In the genomic region with DNA sequence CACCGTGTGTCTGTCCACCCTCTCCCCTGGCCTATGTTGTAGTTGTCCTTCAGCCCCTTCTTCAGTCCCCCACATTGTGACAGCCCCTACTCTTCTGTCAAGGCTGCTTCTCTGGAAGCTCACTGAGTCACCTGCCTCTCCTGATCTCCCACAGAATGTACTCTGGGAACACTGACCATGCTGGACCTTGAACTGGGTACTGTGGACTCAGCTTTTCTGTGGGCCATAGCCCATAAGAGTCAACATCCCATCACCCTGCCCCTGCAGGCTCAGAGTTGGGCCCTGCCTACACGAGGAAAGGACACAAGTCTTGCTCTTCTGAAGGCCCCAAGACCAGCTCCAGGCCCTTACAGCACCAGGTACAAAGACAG, we compare ENCODE assay signal across 25 mouse cellular contexts. TPM values are rescaled to one million over a fixed set of nuclear protein-coding genes. Genes with fewer than 3 reads are reported as not detected.
A peak's percentile ranks its signal among the peaks of the same experiment; 100 is the strongest.
DNase-seq lines count a peak whose midpoint lies in the region; ATAC-seq and TF ChIP-seq lines count a peak whose summit lies in the region.
"Had no signal": no experiment of that assay in that cellular context is flagged by ENCODE, and none has a peak within 500 bp of the region (broad histone marks: within the 10 kb centered on the region; RNA-seq: fewer than 3 reads in every experiment).

No protein-coding gene starts in this region.

- H3K27ac ChIP-seq in kidney, adult 2 months (ENCODE audit: insufficient read depth, low read depth, low read length) = no peak overlapping the region
- H3K27ac ChIP-seq in liver, embryonic 13.5 days = no peak overlapping the region
- no peak overlapping the region for H3K27ac ChIP-seq in liver, embryonic 12.5 days
- H3K27ac ChIP-seq: embryonic facial prominence, embryonic 13.5 days; embryonic facial prominence, embryonic 15.5 days; forebrain, embryonic 10.5 days; forebrain, embryonic 12.5 days had no signal

- no peak for TF ChIP-seq POLR2A in kidney, adult 2 months (IDR thresholded peaks at IDR 0.05; ENCODE audit: low read depth, low read length)

- no peak overlapping the region for H3K9ac ChIP-seq in liver, embryonic 13.5 days
- H3K9ac ChIP-seq in liver, embryonic 12.5 days = no peak overlapping the region
- H3K9ac ChIP-seq: embryonic facial prominence, embryonic 13.5 days; embryonic facial prominence, embryonic 15.5 days; forebrain, embryonic 12.5 days had no signal

- WGBS in kidney, adult 2 months = 52% methylated on average over 2 of the region's 2 CpGs
- 31% methylated on average over 2 of the region's 2 CpGs for WGBS in liver, embryonic 13.5 days (ENCODE audit: insufficient replicate concordance)
- WGBS in liver, embryonic 12.5 days (ENCODE audit: insufficient replicate concordance) = 37% methylated on average over 2 of the region's 2 CpGs

- H3K27me3 ChIP-seq in kidney, adult 2 months (replicated peaks; ENCODE audit: control insufficient read depth, insufficient read depth, low read length) = no peaks in the 10 kb centered on the region
- no peaks in the 10 kb centered on the region for H3K27me3 ChIP-seq in liver, embryonic 13.5 days
- no peaks in the 10 kb centered on the region for H3K27me3 ChIP-seq in liver, embryonic 12.5 days (replicated peaks)
- no peaks in the 10 kb centered on the region for H3K27me3 ChIP-seq in megakaryocyte, embryonic 14.5 days (replicated peaks)
- H3K27me3 ChIP-seq: CH12.LX; embryonic facial prominence, embryonic 13.5 days; embryonic facial prominence, embryonic 15.5 days; forebrain, embryonic 12.5 days; Patski had no signal

- peak; percentile 36 for DNase-seq in kidney, adult 2 months
- DNase-seq in kidney, postnatal 4 days = no peak
- DNase-seq in liver, embryonic 13.5 days = no peak
- no peak for DNase-seq in embryo, embryonic 10.5 days (ENCODE audit: low spot score)
- DNase-seq: adrenal gland, adult 8-10 months; adrenal gland, postnatal 14 days; adrenal gland, postnatal 36 days; B cell, adult 2 months; cerebellum, adult 11-12 months; cerebellum, adult 2 months; cerebellum, postnatal 10 days; cerebellum, postnatal 25 days; embryo, embryonic 11 days had no signal

- H3K4me2 ChIP-seq in liver, embryonic 13.5 days = no peak overlapping the region
- H3K4me2 ChIP-seq in liver, embryonic 12.5 days = no peak overlapping the region
- H3K4me2 ChIP-seq: embryonic facial prominence, embryonic 13.5 days; embryonic facial prominence, embryonic 15.5 days; forebrain, embryonic 12.5 days had no signal

- H3K4me3 ChIP-seq in kidney, adult 2 months (ENCODE audit: insufficient read depth, low read depth, low read length) = no peak overlapping the region
- no peak overlapping the region for H3K4me3 ChIP-seq in liver, embryonic 13.5 days (replicated peaks)
- no peak overlapping the region for H3K4me3 ChIP-seq in liver, embryonic 12.5 days
- peak overlapping the region; percentile 60 for H3K4me3 ChIP-seq in megakaryocyte, embryonic 14.5 days (replicated peaks)
- H3K4me3 ChIP-seq: embryonic facial prominence, embryonic 13.5 days; embryonic facial prominence, embryonic 15.5 days; erythroblast, embryonic 14.5 days; forebrain, embryonic 10.5 days; forebrain, embryonic 12.5 days had no signal

- H3K36me3 ChIP-seq in kidney, adult 2 months (ENCODE audit: control insufficient read depth, insufficient read depth, low read length) = no peaks in the 10 kb centered on the region
- no peaks in the 10 kb centered on the region for H3K36me3 ChIP-seq in liver, embryonic 13.5 days
- H3K36me3 ChIP-seq in liver, embryonic 12.5 days = peaks cover 5% of the 10 kb centered on the region; the same call in 1 of the 2 replicates
- H3K36me3 ChIP-seq in megakaryocyte, embryonic 14.5 days (replicated peaks; ENCODE audit: low read length) = peaks cover 38% of the 10 kb centered on the region

- H3K4me1 ChIP-seq in kidney, adult 2 months (ENCODE audit: control insufficient read depth, insufficient read depth, low read length) = 0 out of 2 replicates have a peak, but pooled peaks cover 5% of the 10 kb centered on the region
- H3K4me1 ChIP-seq in liver, embryonic 13.5 days (replicated peaks) = peaks cover 7% of the 10 kb centered on the region
- 0 out of 2 replicates have a peak, but pooled peaks cover 11% of the 10 kb centered on the region for H3K4me1 ChIP-seq in liver, embryonic 12.5 days
- peaks cover 100% of the 10 kb centered on the region for H3K4me1 ChIP-seq in megakaryocyte, embryonic 14.5 days
- H3K4me1 ChIP-seq: forebrain, embryonic 10.5 days; forebrain, embryonic 12.5 days had no signal

- no peaks in the 10 kb centered on the region for H3K9me3 ChIP-seq in liver, embryonic 13.5 days (replicated peaks)
- H3K9me3 ChIP-seq in liver, embryonic 12.5 days (replicated peaks) = no peaks in the 10 kb centered on the region
- no peaks in the 10 kb centered on the region for H3K9me3 ChIP-seq in megakaryocyte, embryonic 14.5 days
- H3K9me3 ChIP-seq: embryonic facial prominence, embryonic 13.5 days; embryonic facial prominence, embryonic 15.5 days; forebrain, embryonic 10.5 days; forebrain, embryonic 12.5 days; G1E had no signal

- TF ChIP-seq CTCF in kidney, adult 2 months (conservative IDR thresholded peaks at IDR 0.05; ENCODE audit: insufficient read depth, insufficient read length, low read depth, low read length) = no peak

- ATAC-seq in liver, embryonic 13.5 days (ENCODE audit: low read depth) = peak; percentile 46
- no peak for ATAC-seq in liver, embryonic 12.5 days
- no peak for ATAC-seq in megakaryocyte, adult 5-6 weeks (ENCODE audit: poor library complexity, severe bottlenecking)
- ATAC-seq: forebrain, embryonic 14.5 days; Patski had no signal

RNA-seq across cellular contexts. Expression of gene Dexi, which starts 17.3 kb away (rescaled TPM):
- 40.0 and 41.0 TPM in 2 replicates for polyA plus RNA-seq in kidney, adult 2 months (2012; rRNA removed)
- polyA plus RNA-seq in liver, embryonic 13.5 days (2015; fragmentation: Nextera tagmentation; extraction: Ambion mirVana) = 3.0 and 3.5 TPM in 2 replicates
- polyA plus RNA-seq in liver, embryonic 12.5 days (2016; fragmentation: Nextera tagmentation; extraction: Ambion mirVana) = 7.6 and 7.8 TPM in 2 replicates
- 41.9 and 81.7 TPM in 2 replicates for polyA plus RNA-seq in megakaryocyte, embryonic 14.5 days (2012; ENCODE audit: insufficient read depth, low replicate concordance)
- total RNA-seq in megakaryocyte, adult 5-6 weeks (2015) = 5.9 and 6.0 TPM in 2 replicates
- total RNA-seq in megakaryocyte, adult 5-6 weeks (2017) = 4.3 and 7.0 TPM in 2 replicates

RNA-seq across cellular contexts. Expression of gene Clec16a, which starts 19.5 kb away (rescaled TPM):
- polyA plus RNA-seq in kidney, adult 2 months (2012; rRNA removed) = 15.7 and 16.8 TPM in 2 replicates
- polyA plus RNA-seq in liver, embryonic 13.5 days (2015; fragmentation: Nextera tagmentation; extraction: Ambion mirVana) = 12.8 and 14.1 TPM in 2 replicates
- 15.7 and 17.3 TPM in 2 replicates for polyA plus RNA-seq in liver, embryonic 12.5 days (2016; fragmentation: Nextera tagmentation; extraction: Ambion mirVana)
- 10.4 and 13.5 TPM in 2 replicates for polyA plus RNA-seq in megakaryocyte, embryonic 14.5 days (2012; ENCODE audit: insufficient read depth, low replicate concordance)
- total RNA-seq in megakaryocyte, adult 5-6 weeks (2015) = 26.8 and 28.8 TPM in 2 replicates
- 19.4 and 20.7 TPM in 2 replicates for total RNA-seq in megakaryocyte, adult 5-6 weeks (2017)

RNA-seq across cellular contexts. Expression of gene Ciita, which starts 45.7 kb away (rescaled TPM):
- 2.8 and 5.3 TPM in 2 replicates for polyA plus RNA-seq in kidney, adult 2 months (2012; rRNA removed)
- polyA plus RNA-seq in liver, embryonic 13.5 days (2015; fragmentation: Nextera tagmentation; extraction: Ambion mirVana) = 0.02 and 0.05 TPM in 2 replicates
- 0.13 TPM in 1 of 2 replicates, not detected in the other for polyA plus RNA-seq in liver, embryonic 12.5 days (2016; fragmentation: Nextera tagmentation; extraction: Ambion mirVana)
- 0.22 TPM in 1 of 2 replicates, not detected in the other for polyA plus RNA-seq in megakaryocyte, embryonic 14.5 days (2012; ENCODE audit: insufficient read depth, low replicate concordance)
- 2.5 and 3.3 TPM in 2 replicates for total RNA-seq in megakaryocyte, adult 5-6 weeks (2015)
- 3.2 and 3.7 TPM in 2 replicates for total RNA-seq in megakaryocyte, adult 5-6 weeks (2017)
- polyA plus RNA-seq: erythroblast, embryonic 14.5 days; G1E had no signal
